Mouse (Mus musculus) intestine, embryonic 16.5 days (tissue): ENCODE measurements around the gene Eif5b. TPM values are rescaled to one million over a fixed set of nuclear protein-coding genes. Genes with fewer than 3 reads are reported as not detected.
"Not testable (repeated sequence)": the region's sequence is repeated elsewhere in the genome, so short reads cannot be mapped to it uniquely, and the experiment has no call there.

ENCODE experiments used
- ATAC-seq: fragments of 200-750 bp; cut with Nextera tagmentation; 2 replicates; pipeline ENCODE4 v1.8.0; 2017; ENCODE audit warnings: moderate TSS enrichment, moderate library complexity
- H3K27ac ChIP-seq: fragments of 300-500 bp; sonication (generic); 2 replicates; pipeline ENCODE4 v1.5.1; 2014; ENCODE audit warnings: mild to moderate bottlenecking, low read length
- H3K27me3 ChIP-seq: fragments of 300-500 bp; sonication (generic); replicated peaks from 2 replicates; pipeline ENCODE4 v1.6.1; 2014; ENCODE audit warnings: low read length, control low read depth, mixed read lengths; ENCODE audit not compliant: control insufficient read depth, insufficient read depth
- H3K36me3 ChIP-seq: fragments of 300-500 bp; sonication (generic); 2 replicates; pipeline ENCODE4 v1.6.1; 2014; ENCODE audit warnings: low read length, control low read depth; ENCODE audit not compliant: control insufficient read depth, insufficient read depth
- H3K4me1 ChIP-seq: fragments of 300-500 bp; sonication (generic); 2 replicates; pipeline ENCODE4 v1.6.1; 2014; ENCODE audit warnings: low read length, control low read depth, mixed read lengths; ENCODE audit not compliant: control insufficient read depth, insufficient read depth
- H3K4me2 ChIP-seq: fragments of 300-500 bp; sonication (generic); 2 replicates; pipeline ENCODE4 v1.6.1; 2014; ENCODE audit warnings: low read depth, low read length, control low read depth
- H3K4me3 ChIP-seq: fragments of 300-500 bp; sonication (generic); 2 replicates; pipeline ENCODE4 v1.5.1; 2014; ENCODE audit warnings: mild to moderate bottlenecking, low read length
- H3K9ac ChIP-seq: fragments of 300-500 bp; sonication (generic); 2 replicates; pipeline ENCODE4 v1.6.1; 2014; ENCODE audit warnings: low read depth, low read length
- H3K9me3 ChIP-seq: fragments of 300-500 bp; sonication (generic); 2 replicates; pipeline ENCODE4 v1.6.1; 2016; ENCODE audit warnings: low read length, control low read depth; ENCODE audit not compliant: control insufficient read depth
- WGBS: fragments of 180-500 bp; shearing (Covaris S2); extraction: QIAGEN DNeasy Blood & Tissue Kit; methylation state at CpG from one replicate; pipeline ENCODE4 v1.1.7; 2014; 5-methylcytosine and 5-hydroxymethylcytosine counted together
- polyA plus RNA-seq: library from polyadenylated mRNA; unstranded; fragments of >200 nt; fragmentation: Nextera tagmentation; extraction: Ambion mirVana; gene quantifications from 2 replicates; pipeline ENCODE4 v1.2.1, GENCODE M21; 2015

Eif5b gene
- polyA plus RNA-seq, 1 experiment from 2014 or later, result 21.1 TPM

- peaks cover 20% of the 10 kb centered on the region for H3K36me3 ChIP-seq
- not testable (repeated sequence) for H3K27me3 ChIP-seq, H3K9me3 ChIP-seq, H3K4me3 ChIP-seq, H3K4me2 ChIP-seq, H3K9ac ChIP-seq, ATAC-seq, H3K27ac ChIP-seq, H3K4me1 ChIP-seq
- 89% methylated on average over 2 of the region's 2 CpGs for WGBS
These were observed 64.3 kb downstream of the Eif5b start for GRCm38 (mm10) chr1:38062156-38062555.

- 94% methylated on average over 10 of the region's 10 CpGs for WGBS
These were observed 69.5 kb downstream of the Eif5b start for GRCm38 (mm10) chr1:38067276-38067675.

GRCm38 (mm10) chr1:38071326-38071725 lies 73.5 kb downstream of the Eif5b start:
- 67% methylated on average over 8 of the region's 8 CpGs for WGBS
- no peak overlapping the region for H3K9ac ChIP-seq

More at GRCm38 (mm10) chr1:38067276-38067675, 69.5 kb downstream of the Eif5b start:
- Histone ChIP-seq H3K4me1 (no peaks in the 10 kb centered on the region), H3K27me3 (no peaks in the 10 kb centered on the region), H3K27ac (no peak overlapping the region), H3K4me2 (no peak overlapping the region), H3K36me3 (peaks cover 16% of the 10 kb centered on the region), H3K4me3 (no peak overlapping the region), H3K9ac (no peak overlapping the region), H3K9me3 (no peaks in the 10 kb centered on the region)
- no peak for ATAC-seq

GRCm38 (mm10) chr1:38081316-38081715 lies 83.5 kb downstream of the Eif5b start:
- peaks cover 3% of the 10 kb centered on the region; the same call in 1 of the 2 replicates for H3K36me3 ChIP-seq
- no peaks in the 10 kb centered on the region for H3K27me3 ChIP-seq
- H3K9ac ChIP-seq, result no peak overlapping the region
- H3K4me3 ChIP-seq, result no peak overlapping the region
- no peak for ATAC-seq
- no peak overlapping the region for H3K27ac ChIP-seq
- no peak overlapping the region for H3K4me2 ChIP-seq
- no peaks in the 10 kb centered on the region for H3K9me3 ChIP-seq
- 72% methylated on average over 8 of the region's 8 CpGs for WGBS
- no peaks in the 10 kb centered on the region for H3K4me1 ChIP-seq

More at GRCm38 (mm10) chr1:38071326-38071725, 73.5 kb downstream of the Eif5b start:
- no peak overlapping the region for H3K4me3 ChIP-seq
- H3K27ac ChIP-seq, result no peak overlapping the region
- no peak overlapping the region for H3K4me2 ChIP-seq
- H3K9me3 ChIP-seq, result no peaks in the 10 kb centered on the region
- no peaks in the 10 kb centered on the region for H3K27me3 ChIP-seq
- H3K36me3 ChIP-seq, result peaks cover 9% of the 10 kb centered on the region
- no peak for ATAC-seq
- H3K4me1 ChIP-seq, result no peaks in the 10 kb centered on the region

- Histone ChIP-seq H3K4me1 (no peaks in the 10 kb centered on the region), H3K36me3 (no peaks in the 10 kb centered on the region), H3K4me3 (no peak overlapping the region), H3K9ac (no peak overlapping the region), H3K27ac (no peak overlapping the region), H3K4me2 (no peak overlapping the region), H3K9me3 (no peaks in the 10 kb centered on the region), H3K27me3 (no peaks in the 10 kb centered on the region)
- ATAC-seq, result no peak
- WGBS, result 68% methylated on average over 1 of the region's 1 CpGs
These were observed 105.4 kb downstream of the Eif5b start for GRCm38 (mm10) chr1:38103214-38103613.

- H3K9ac ChIP-seq, result no peak overlapping the region
- no peaks in the 10 kb centered on the region for H3K9me3 ChIP-seq
- no peaks in the 10 kb centered on the region for H3K4me1 ChIP-seq
- no peak overlapping the region for H3K4me2 ChIP-seq
- no peak for ATAC-seq
- no peaks in the 10 kb centered on the region for H3K27me3 ChIP-seq
- 34% methylated on average over 3 of the region's 3 CpGs for WGBS
- no peak overlapping the region for H3K4me3 ChIP-seq
- no peaks in the 10 kb centered on the region for H3K36me3 ChIP-seq
- H3K27ac ChIP-seq, result no peak overlapping the region
These were observed 106.0 kb downstream of the Eif5b start for GRCm38 (mm10) chr1:38103813-38104212.

Other genes with a start within 250 kb of the Eif5b start
- 4.0 TPM in 2 replicates for gene Tsga10, start 131.6 kb upstream of the Eif5b start, polyA plus RNA-seq
- gene Lipt1, start 126.3 kb upstream of the Eif5b start, polyA plus RNA-seq, result 8.4 and 9.2 TPM in 2 replicates
- 28.8 and 29.0 TPM in 2 replicates for gene Mitd1, start 107.6 kb upstream of the Eif5b start, polyA plus RNA-seq
- 252 and 267 TPM in 2 replicates for gene Mrpl30, start 107.5 kb upstream of the Eif5b start, polyA plus RNA-seq
- not detected in 2 replicates for gene Lyg2, start 81.5 kb upstream of the Eif5b start, polyA plus RNA-seq
- gene Lyg1, start 40.3 kb upstream of the Eif5b start, polyA plus RNA-seq, result not detected in 2 replicates
- gene Txndc9, start 117 bp upstream of the Eif5b start, polyA plus RNA-seq, result 119 and 125 TPM in 2 replicates
- gene Rev1, start 131.8 kb downstream of the Eif5b start, polyA plus RNA-seq, result 13.5 and 16.6 TPM in 2 replicates